Mouse (Mus musculus): ENCODE measurements around the gene Coq10a. TPM values are rescaled to one million over a fixed set of nuclear protein-coding genes. Genes with fewer than 3 reads are reported as not detected.
A peak's percentile ranks its signal among the peaks of the same experiment; 100 is the strongest.

Gene Coq10a
- polyA plus RNA-seq, 1 experiment from 2014 or later = 15.6 TPM

DNA sequence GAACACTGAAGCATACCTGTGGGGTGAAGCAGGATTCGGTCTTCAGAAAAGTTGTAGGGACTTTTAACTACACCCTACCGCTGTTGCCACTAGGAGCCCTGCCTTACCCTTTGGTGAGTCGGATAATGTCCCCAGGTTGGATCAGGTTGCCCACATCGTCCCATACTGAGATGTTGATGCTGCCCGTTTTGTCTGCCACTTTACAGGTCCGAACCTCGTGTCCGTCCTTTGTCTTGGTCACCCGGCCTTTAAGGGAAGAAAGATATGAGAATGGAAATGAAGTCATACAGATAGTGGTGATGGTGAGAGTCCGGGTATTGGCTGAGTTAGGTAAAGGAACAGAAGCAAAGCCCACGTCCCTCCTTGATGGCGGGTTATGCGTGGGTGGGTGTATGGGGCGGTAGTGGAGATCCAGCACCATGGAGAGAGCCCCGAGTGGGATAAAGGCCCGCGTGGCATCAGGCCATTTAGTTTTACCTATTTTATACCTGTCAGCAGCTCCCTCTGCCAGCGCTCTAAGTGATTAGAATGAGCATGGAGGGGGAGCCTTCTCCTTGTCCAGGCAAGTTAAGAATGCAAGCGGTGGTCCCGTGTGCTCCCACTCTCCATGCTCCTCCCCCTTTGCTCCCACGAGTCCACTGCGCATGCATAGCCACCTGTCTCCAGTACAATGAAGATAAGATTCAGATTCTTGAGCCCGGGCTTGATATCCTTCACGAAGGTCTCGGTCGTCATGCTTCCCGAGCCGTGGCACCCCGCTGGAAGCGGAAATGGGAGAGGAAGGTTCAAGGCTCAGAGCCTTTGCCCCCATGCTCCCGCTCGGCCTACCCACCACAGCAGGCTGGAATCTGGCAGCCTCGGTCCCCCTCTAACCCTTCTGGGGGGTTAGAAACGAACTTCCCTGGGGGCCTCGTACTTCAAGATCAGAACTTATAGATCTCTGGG is 40.1 kb upstream of the Coq10a start:
- WGBS = 20% methylated on average over 35 of the region's 35 CpGs
- ATAC-seq (ENCODE audit: low read depth) (no peak), DNase-seq (ENCODE audit: low spot score) (peak; percentile 58)
- H3K4me2 ChIP-seq (ENCODE audit: low read depth, low read length) = peak overlapping the region; percentile 90
- peaks cover 24% of the 10 kb centered on the region for H3K4me1 ChIP-seq (ENCODE audit: control insufficient read depth, insufficient read depth, low read length)
- H3K9ac ChIP-seq (ENCODE audit: low read depth, low read length) = peak overlapping the region; percentile 78
- no peaks in the 10 kb centered on the region for H3K27me3 ChIP-seq (replicated peaks; ENCODE audit: control insufficient read depth, insufficient read depth, low read length)
- peak overlapping the region; percentile 78 for H3K4me3 ChIP-seq (ENCODE audit: low read depth, low read length)
- peaks cover 12% of the 10 kb centered on the region for H3K36me3 ChIP-seq (ENCODE audit: control insufficient read depth, insufficient read depth, low read length)
- peak overlapping the region; percentile 86 for H3K27ac ChIP-seq (replicated peaks; ENCODE audit: low read depth, low read length)
- H3K9me3 ChIP-seq (ENCODE audit: control insufficient read depth, low read length) = no peaks in the 10 kb centered on the region

DNA sequence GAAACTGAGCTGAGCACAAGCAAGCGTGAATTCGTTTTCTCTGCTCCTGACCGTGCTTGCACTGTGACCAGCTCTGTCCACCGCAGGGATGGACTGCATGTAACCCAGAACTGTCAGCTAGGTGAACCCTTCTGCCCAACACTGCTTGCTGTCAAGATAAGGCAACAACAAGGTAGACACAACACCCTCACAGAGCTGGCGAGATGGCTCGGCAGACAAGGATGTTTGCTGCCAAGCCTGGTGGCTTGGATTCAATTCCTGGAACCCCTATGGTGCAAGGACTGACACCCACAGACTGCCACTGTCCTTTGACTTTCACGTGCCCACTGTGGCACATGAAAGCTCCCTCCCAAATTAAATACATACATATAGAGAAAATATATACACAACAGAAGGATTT is 35.1 kb upstream of the Coq10a start:
- H3K4me1 ChIP-seq (ENCODE audit: control insufficient read depth, insufficient read depth, low read length) = peaks cover 6% of the 10 kb centered on the region; the same call in 1 of the 2 replicates
- H3K4me2 ChIP-seq (ENCODE audit: low read depth, low read length) = no peak overlapping the region
- H3K9me3 ChIP-seq (ENCODE audit: control insufficient read depth, low read length) = no peaks in the 10 kb centered on the region
- DNase-seq (ENCODE audit: low spot score) (no peak), ATAC-seq (ENCODE audit: low read depth) (no peak)
- H3K4me3 ChIP-seq (ENCODE audit: low read depth, low read length) = no peak overlapping the region
- no peak overlapping the region for H3K9ac ChIP-seq (ENCODE audit: low read depth, low read length)
- H3K36me3 ChIP-seq (ENCODE audit: control insufficient read depth, insufficient read depth, low read length) = peaks cover 12% of the 10 kb centered on the region
- no peak overlapping the region for H3K27ac ChIP-seq (replicated peaks; ENCODE audit: low read depth, low read length)
- no peaks in the 10 kb centered on the region for H3K27me3 ChIP-seq (replicated peaks; ENCODE audit: control insufficient read depth, insufficient read depth, low read length)
- 85% methylated on average over 7 of the region's 7 CpGs for WGBS

DNA sequence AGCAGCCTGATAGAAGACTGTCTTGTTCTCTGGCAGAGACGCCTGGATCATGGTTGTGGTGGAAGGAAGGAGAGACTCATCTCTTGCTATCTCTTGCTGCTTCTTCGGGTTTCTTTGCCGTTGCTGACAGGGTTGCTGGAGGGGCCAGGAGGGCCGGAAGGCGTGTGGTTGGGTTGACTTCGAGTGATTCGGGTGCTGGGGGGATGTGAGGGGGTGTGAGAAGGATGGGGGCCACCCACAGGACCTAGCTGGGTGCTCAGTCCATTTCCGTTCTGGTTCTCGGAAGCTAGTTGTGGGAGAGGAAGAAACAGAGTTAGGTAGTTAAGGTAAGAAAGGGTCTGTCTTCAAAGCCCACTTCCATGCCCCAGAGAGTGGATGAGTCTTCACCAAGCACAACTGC is 32.8 kb upstream of the Coq10a start:
- no peaks in the 10 kb centered on the region for H3K4me1 ChIP-seq (ENCODE audit: control insufficient read depth, insufficient read depth, low read length)
- H3K9me3 ChIP-seq (ENCODE audit: control insufficient read depth, low read length) = no peaks in the 10 kb centered on the region
- H3K36me3 ChIP-seq (ENCODE audit: control insufficient read depth, insufficient read depth, low read length) = peaks cover 16% of the 10 kb centered on the region
- H3K4me2 ChIP-seq (ENCODE audit: low read depth, low read length) = no peak overlapping the region
- no peak overlapping the region for H3K27ac ChIP-seq (replicated peaks; ENCODE audit: low read depth, low read length)
- no peak for ATAC-seq (ENCODE audit: low read depth)
- WGBS = 83% methylated on average over 9 of the region's 9 CpGs
- no peak for DNase-seq (ENCODE audit: low spot score)
- no peak overlapping the region for H3K9ac ChIP-seq (ENCODE audit: low read depth, low read length)
- H3K4me3 ChIP-seq (ENCODE audit: low read depth, low read length) = no peak overlapping the region
- no peaks in the 10 kb centered on the region for H3K27me3 ChIP-seq (replicated peaks; ENCODE audit: control insufficient read depth, insufficient read depth, low read length)

DNA sequence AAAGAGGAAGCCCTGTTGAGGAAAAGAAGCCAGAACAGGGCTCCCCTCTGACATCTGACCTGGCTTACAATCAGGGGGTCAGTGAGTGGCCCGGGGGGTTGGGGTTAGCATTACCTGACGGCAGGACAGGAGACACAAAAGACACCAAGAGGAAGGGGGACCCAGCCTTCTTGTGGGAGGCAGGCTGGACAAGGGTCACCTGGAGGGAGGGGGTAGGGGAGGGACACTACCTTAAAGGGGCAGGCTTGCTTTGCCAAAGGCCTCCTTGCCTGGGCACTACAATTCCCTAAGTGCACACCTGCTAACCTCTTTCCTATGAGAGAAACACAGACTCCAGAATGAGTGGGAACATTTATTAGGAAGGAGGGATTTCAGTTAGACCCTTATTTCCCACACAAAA is 32.3 kb upstream of the Coq10a start, which contains the start of gene Slc39a5:
Gene Slc39a5 (minus strand): TSS at position 174 of the 400 bp plus-strand sequence.
- peaks cover 17% of the 10 kb centered on the region for H3K36me3 ChIP-seq (ENCODE audit: control insufficient read depth, insufficient read depth, low read length)
- no peak within 1 kb of the TSS for H3K4me2 ChIP-seq (ENCODE audit: low read depth, low read length)
- no peaks in the 10 kb centered on the region for H3K4me1 ChIP-seq (ENCODE audit: control insufficient read depth, insufficient read depth, low read length)

DNA sequence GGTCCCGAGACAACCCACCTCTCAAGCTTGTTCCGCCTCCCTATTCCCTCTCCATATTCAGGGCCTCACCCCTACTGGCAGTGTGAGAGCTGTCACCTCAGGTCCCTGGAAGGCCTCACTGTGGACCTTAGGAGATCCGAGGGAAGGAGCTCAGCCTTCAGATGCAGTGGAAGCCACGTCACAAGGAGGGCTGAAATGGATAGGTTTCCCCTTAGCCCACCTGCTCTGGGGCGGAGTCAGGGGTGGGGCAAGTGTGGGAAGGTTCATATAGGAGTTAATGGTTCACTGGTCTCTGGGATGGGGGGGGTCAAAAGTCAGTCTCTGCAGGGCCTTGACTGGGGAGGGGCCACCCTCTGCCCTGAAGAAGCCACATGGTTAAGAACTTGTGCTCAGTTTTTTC is 31.5 kb upstream of the Coq10a start:
- ATAC-seq (ENCODE audit: low read depth) = 0 out of 2 replicates have a peak, but pooled peaks have one; percentile 23

More for the DNA sequence above, 32.3 kb upstream of the Coq10a start, which contains the start of gene Slc39a5:
- Histone ChIP-seq H3K27ac (replicated peaks; ENCODE audit: low read depth, low read length) (no peak within 1 kb of the TSS), H3K9ac (ENCODE audit: low read depth, low read length) (0 out of 2 replicates have a peak within 1 kb of the TSS, but pooled peaks have one; percentile 14), H3K27me3 (replicated peaks; ENCODE audit: control insufficient read depth, insufficient read depth, low read length) (no peaks in the 10 kb centered on the region), H3K4me3 (ENCODE audit: low read depth, low read length) (no peak within 1 kb of the TSS), H3K9me3 (ENCODE audit: control insufficient read depth, low read length) (no peaks in the 10 kb centered on the region)
- ATAC-seq (ENCODE audit: low read depth) (no peak), DNase-seq (ENCODE audit: low spot score) (no peak)
- 25% methylated on average over 2 of the region's 2 CpGs for WGBS

DNA sequence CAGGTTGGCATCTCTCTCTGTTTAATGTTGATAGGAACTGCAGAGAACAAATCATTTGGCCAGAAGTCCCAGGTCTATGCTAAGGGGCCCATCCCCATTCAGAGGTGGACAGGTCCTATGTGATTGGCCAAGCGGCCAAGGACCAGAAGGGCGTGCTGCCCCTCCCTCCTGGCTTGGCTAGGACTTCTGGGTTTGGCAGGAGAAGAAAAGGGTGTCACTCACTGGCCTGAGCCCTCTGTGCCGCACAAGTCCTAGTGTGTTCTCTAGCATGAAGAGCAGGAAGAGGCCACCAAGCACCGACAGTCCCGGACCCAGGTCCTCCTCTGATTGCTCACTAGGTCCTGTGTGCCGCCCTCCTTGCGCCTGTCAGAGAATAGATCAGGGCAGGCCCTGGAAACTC is 28.7 kb upstream of the Coq10a start:
- Histone ChIP-seq H3K4me2 (ENCODE audit: low read depth, low read length) (no peak overlapping the region), H3K27ac (replicated peaks; ENCODE audit: low read depth, low read length) (no peak overlapping the region), H3K36me3 (ENCODE audit: control insufficient read depth, insufficient read depth, low read length) (peaks cover 34% of the 10 kb centered on the region), H3K27me3 (replicated peaks; ENCODE audit: control insufficient read depth, insufficient read depth, low read length) (no peaks in the 10 kb centered on the region), H3K9ac (ENCODE audit: low read depth, low read length) (no peak overlapping the region; the same call in 1 of the 2 replicates), H3K4me3 (ENCODE audit: low read depth, low read length) (no peak overlapping the region), H3K4me1 (ENCODE audit: control insufficient read depth, insufficient read depth, low read length) (no peaks in the 10 kb centered on the region), H3K9me3 (ENCODE audit: control insufficient read depth, low read length) (no peaks in the 10 kb centered on the region)
- ATAC-seq (ENCODE audit: low read depth) (no peak), DNase-seq (ENCODE audit: low spot score) (no peak)
- WGBS = 74% methylated on average over 6 of the region's 7 CpGs

More for the DNA sequence above, 31.5 kb upstream of the Coq10a start:
- no peak for DNase-seq (ENCODE audit: low spot score)
- Histone ChIP-seq H3K27ac (replicated peaks; ENCODE audit: low read depth, low read length) (no peak overlapping the region), H3K9ac (ENCODE audit: low read depth, low read length) (0 out of 2 replicates have a peak overlapping the region, but pooled peaks have one; percentile 14), H3K36me3 (ENCODE audit: control insufficient read depth, insufficient read depth, low read length) (peaks cover 16% of the 10 kb centered on the region), H3K4me3 (ENCODE audit: low read depth, low read length) (no peak overlapping the region), H3K4me1 (ENCODE audit: control insufficient read depth, insufficient read depth, low read length) (no peaks in the 10 kb centered on the region), H3K9me3 (ENCODE audit: control insufficient read depth, low read length) (no peaks in the 10 kb centered on the region), H3K4me2 (ENCODE audit: low read depth, low read length) (no peak overlapping the region), H3K27me3 (replicated peaks; ENCODE audit: control insufficient read depth, insufficient read depth, low read length) (no peaks in the 10 kb centered on the region)
- WGBS = 23% methylated on average over 4 of the region's 5 CpGs

DNA sequence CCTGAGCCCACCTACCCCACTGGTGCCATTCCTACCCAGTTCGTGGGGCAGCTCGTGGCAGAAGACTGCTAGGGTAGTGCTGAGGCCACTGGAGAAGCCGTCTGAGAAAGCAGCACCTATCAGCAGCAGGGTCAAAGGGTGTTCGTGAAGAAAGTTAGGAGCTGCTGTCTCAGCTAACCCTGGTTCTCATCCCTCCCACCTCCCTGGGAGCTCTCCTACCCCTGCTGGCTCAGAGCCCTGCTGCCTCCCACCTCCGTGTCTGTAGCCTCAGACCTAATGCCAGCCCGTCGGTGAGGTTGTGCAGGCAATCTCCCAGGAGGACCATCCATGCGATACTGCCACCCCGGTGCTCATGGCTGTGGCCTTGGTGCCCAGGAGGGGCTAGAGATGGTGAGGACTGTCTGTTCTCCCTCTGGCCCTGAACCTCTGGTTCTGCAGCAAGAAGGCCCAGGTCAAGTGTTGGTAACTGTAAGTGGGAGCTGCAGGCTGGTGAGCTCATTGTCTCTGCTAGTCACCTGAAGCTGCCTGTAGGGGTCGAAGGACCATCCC is 28.0 kb upstream of the Coq10a start:
- Histone ChIP-seq H3K27ac (replicated peaks; ENCODE audit: low read depth, low read length) (no peak overlapping the region), H3K4me3 (ENCODE audit: low read depth, low read length) (no peak overlapping the region), H3K36me3 (ENCODE audit: control insufficient read depth, insufficient read depth, low read length) (peaks cover 40% of the 10 kb centered on the region), H3K9me3 (ENCODE audit: control insufficient read depth, low read length) (no peaks in the 10 kb centered on the region), H3K27me3 (replicated peaks; ENCODE audit: control insufficient read depth, insufficient read depth, low read length) (no peaks in the 10 kb centered on the region), H3K9ac (ENCODE audit: low read depth, low read length) (peak overlapping the region; percentile 37), H3K4me1 (ENCODE audit: control insufficient read depth, insufficient read depth, low read length) (no peaks in the 10 kb centered on the region), H3K4me2 (ENCODE audit: low read depth, low read length) (no peak overlapping the region)
- ATAC-seq (ENCODE audit: low read depth) (no peak), DNase-seq (ENCODE audit: low spot score) (no peak)
- 75% methylated on average over 9 of the region's 10 CpGs for WGBS

DNA sequence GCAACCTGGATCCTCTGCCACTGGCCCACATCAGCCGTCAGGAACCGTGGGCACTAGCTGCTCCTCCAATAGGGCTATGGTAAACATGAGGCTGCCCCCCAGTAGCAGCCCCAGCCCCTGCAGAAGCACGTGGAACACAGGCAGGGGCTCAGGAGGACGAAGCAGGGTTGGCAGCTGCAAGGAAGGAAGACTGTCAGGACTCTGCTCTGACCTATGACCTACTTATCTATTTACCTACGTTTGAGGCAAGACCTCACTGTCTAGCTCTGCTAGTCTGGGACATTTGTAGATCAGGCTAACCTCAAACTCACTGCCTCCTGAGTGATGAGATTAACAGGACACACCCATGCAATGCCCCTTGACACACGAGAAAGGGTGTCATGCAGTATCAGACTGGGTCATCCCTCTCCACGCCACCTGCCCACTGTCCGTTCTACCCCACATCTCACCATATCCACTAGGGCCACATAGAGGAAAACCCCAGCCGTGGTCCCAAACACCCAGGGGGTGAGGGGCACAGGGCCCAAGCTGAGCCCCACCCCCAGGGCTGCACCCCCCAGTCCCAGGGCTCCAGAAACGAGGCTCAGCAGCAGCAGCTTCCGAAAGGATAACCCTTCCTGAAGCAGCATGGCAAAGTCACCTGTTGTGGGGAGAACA is 27.3 kb upstream of the Coq10a start:
- Histone ChIP-seq H3K36me3 (ENCODE audit: control insufficient read depth, insufficient read depth, low read length) (peaks cover 47% of the 10 kb centered on the region), H3K4me3 (ENCODE audit: low read depth, low read length) (no peak overlapping the region)

More for the DNA sequence above, 27.3 kb upstream of the Coq10a start:
- H3K4me1 ChIP-seq (ENCODE audit: control insufficient read depth, insufficient read depth, low read length) = no peaks in the 10 kb centered on the region
- no peak overlapping the region for H3K9ac ChIP-seq (ENCODE audit: low read depth, low read length)
- 65% methylated on average over 11 of the region's 11 CpGs for WGBS
- no peak for ATAC-seq (ENCODE audit: low read depth)
- no peak for DNase-seq (ENCODE audit: low spot score)
- H3K4me2 ChIP-seq (ENCODE audit: low read depth, low read length) = no peak overlapping the region
- no peak overlapping the region for H3K27ac ChIP-seq (replicated peaks; ENCODE audit: low read depth, low read length)
- H3K9me3 ChIP-seq (ENCODE audit: control insufficient read depth, low read length) = no peaks in the 10 kb centered on the region
- no peaks in the 10 kb centered on the region for H3K27me3 ChIP-seq (replicated peaks; ENCODE audit: control insufficient read depth, insufficient read depth, low read length)

All from embryonic facial prominence, embryonic 14.5 days (tissue).